Mouse (Mus musculus) kidney, postnatal 25 days (tissue): ENCODE data around the gene Sgcd.

Experiments used
- DNase-seq, 2 experiments: peaks; one replicate each; pipeline ENCODE4 v3.0.0; 2021; ENCODE audit warnings: mixed read lengths in 2 of 2

Sgcd gene

GRCm38 (mm10) chr11:47988697-47989533 lies at the start of gene Sgcd:
Gene Sgcd, minus strand, starts transcription at chr11:47988969.
- DNase-seq = peak; percentile 10 to 33

GRCm38 (mm10) chr11:48038051-48038450 lies 49.3 kb upstream of the Sgcd start:
- no peak for DNase-seq

- DNase-seq = no peak
These were observed 24.1 kb upstream of the Sgcd start for GRCm38 (mm10) chr11:48012836-48013235.

GRCm38 (mm10) chr11:47988333-47988696 lies 454 bp downstream of the Sgcd start:
- DNase-seq = no peak

- no peak for DNase-seq
These were observed 889 bp downstream of the Sgcd start for GRCm38 (mm10) chr11:47987893-47988267.

- no peak for DNase-seq
These were observed 1.4 kb downstream of the Sgcd start for GRCm38 (mm10) chr11:47987251-47987892.

GRCm38 (mm10) chr11:47982152-47982551 lies 6.6 kb downstream of the Sgcd start:
- DNase-seq = no peak

- DNase-seq = no peak
These were observed 7.7 kb downstream of the Sgcd start for GRCm38 (mm10) chr11:47981108-47981507.

GRCm38 (mm10) chr11:47953291-47953690 lies 35.5 kb downstream of the Sgcd start:
- no peak for DNase-seq

GRCm38 (mm10) chr11:47952366-47952765 lies 36.4 kb downstream of the Sgcd start:
- no peak for DNase-seq

GRCm38 (mm10) chr11:47939795-47940194 lies 49.0 kb downstream of the Sgcd start:
- DNase-seq = no peak

GRCm38 (mm10) chr11:47917616-47918015 lies 71.2 kb downstream of the Sgcd start:
- no peak for DNase-seq

GRCm38 (mm10) chr11:47891617-47892172 lies 97.1 kb downstream of the Sgcd start:
- DNase-seq = no peak

GRCm38 (mm10) chr11:47890315-47890714 lies 98.5 kb downstream of the Sgcd start:
- peak; percentile 35 to 61 for DNase-seq

- DNase-seq = no peak
These were observed 103.5 kb downstream of the Sgcd start for GRCm38 (mm10) chr11:47885310-47885709.

GRCm38 (mm10) chr11:47883545-47883944 lies 105.2 kb downstream of the Sgcd start:
- no peak for DNase-seq

- no peak for DNase-seq
These were observed 112.1 kb downstream of the Sgcd start for GRCm38 (mm10) chr11:47876633-47877170.

- no peak for DNase-seq
These were observed 142.9 kb downstream of the Sgcd start for GRCm38 (mm10) chr11:47845894-47846293.

GRCm38 (mm10) chr11:47833283-47833682 lies 155.5 kb downstream of the Sgcd start:
- no peak for DNase-seq

- DNase-seq = no peak
These were observed 178.5 kb downstream of the Sgcd start for GRCm38 (mm10) chr11:47810307-47810706.

- DNase-seq = no peak
These were observed 184.6 kb downstream of the Sgcd start for GRCm38 (mm10) chr11:47804101-47804715.

GRCm38 (mm10) chr11:47777916-47778226 lies 210.9 kb downstream of the Sgcd start:
- DNase-seq = no peak

- no peak for DNase-seq
These were observed 211.4 kb downstream of the Sgcd start for GRCm38 (mm10) chr11:47777226-47777915.
